Mouse (Mus musculus) liver, embryonic 14.5 days (tissue): Measurements from ENCODE around the gene Mex3d. TPM values are rescaled to one million over a fixed set of nuclear protein-coding genes. Genes with fewer than 3 reads are reported as not detected.

Experiments
- ATAC-seq: fragments of 200-750 bp; cut with Nextera tagmentation; 2 replicates; pipeline ENCODE4 v1.8.0; 2017; ENCODE audit warnings: moderate number of reproducible peaks, mild to moderate bottlenecking, moderate library complexity; ENCODE audit not compliant: insufficient read depth
- DNase-seq, 3 experiments: peaks; one replicate each; pipeline ENCODE4 v3.0.0-alpha.2; 2012 to 2013; ENCODE audit warnings: low read depth in 3 of 3, low spot score in 3 of 3
- H3K27ac ChIP-seq: fragments of 300-500 bp; sonication (generic); 2 replicates; pipeline ENCODE4 v1.5.1; 2014; ENCODE audit warnings: moderate library complexity, mild to moderate bottlenecking, control low read depth, inconsistent platforms
- H3K27me3 ChIP-seq: fragments of 300-500 bp; sonication (generic); 2 replicates; pipeline ENCODE4 v1.6.1; 2014; ENCODE audit warnings: mild to moderate bottlenecking, low read length, moderate library complexity; ENCODE audit not compliant: control insufficient read depth, insufficient read depth
- H3K36me3 ChIP-seq: fragments of 300-500 bp; sonication (generic); replicated peaks from 2 replicates; pipeline ENCODE4 v1.6.1; 2014; ENCODE audit warnings: low read depth; ENCODE audit not compliant: control insufficient read depth, insufficient read depth
- H3K4me1 ChIP-seq, 2 experiments: fragments of 200-500 bp in 1 of 2; fragments of 300-500 bp in 1 of 2; sonication (generic) in 1 of 2; replicated peaks; 2 replicates each; pipeline ENCODE4 v1.6.1; 2012 to 2014; ENCODE audit warnings: antibody characterized with exemption in 1 of 2, inconsistent platforms in 1 of 2, low read length in 1 of 2; ENCODE audit not compliant: control insufficient read depth in 2 of 2, insufficient read depth in 2 of 2
- H3K4me2 ChIP-seq: fragments of 300-500 bp; sonication (generic); 2 replicates; pipeline ENCODE4 v1.6.1; 2014; ENCODE audit warnings: low read depth, mild to moderate bottlenecking, control low read depth, moderate library complexity
- H3K4me3 ChIP-seq, 2 experiments: fragments of 200-500 bp in 1 of 2; fragments of 300-500 bp in 1 of 2; sonication (generic) in 1 of 2; 2 replicates each; pipeline ENCODE4 v1.5.1; 2012 to 2014; ENCODE audit warnings: low read depth in 2 of 2, low read length in 2 of 2, mild to moderate bottlenecking in 2 of 2, control low read depth in 1 of 2, inconsistent platforms in 1 of 2, moderate library complexity in 1 of 2; ENCODE audit not compliant: insufficient read depth in 1 of 2
- H3K9ac ChIP-seq: fragments of 300-500 bp; sonication (generic); replicated peaks from 2 replicates; pipeline ENCODE4 v1.6.1; 2014; ENCODE audit warnings: mild to moderate bottlenecking, control low read depth, moderate library complexity
- H3K9me3 ChIP-seq: fragments of 300-500 bp; sonication (generic); 2 replicates; pipeline ENCODE4 v1.6.1; 2016; ENCODE audit warnings: low read length, mixed read lengths; ENCODE audit not compliant: control insufficient read depth
- CTCF ChIP-seq: IDR thresholded peaks from 2 replicates; pipeline ENCODE4 v1.5.1; 2016; ENCODE audit warnings: antibody characterized with exemption, low read depth, control low read depth
- EP300 ChIP-seq: IDR thresholded peaks from 2 replicates; pipeline ENCODE4 v1.6.1; 2016; ENCODE audit warnings: antibody characterized with exemption, low read depth
- WGBS: fragments of 180-500 bp; shearing (Covaris S2); extraction: QIAGEN DNeasy Blood & Tissue Kit; methylation state at CpG from one replicate; pipeline ENCODE4 v1.1.7; 2014; ENCODE audit not compliant: insufficient replicate concordance; 5-methylcytosine and 5-hydroxymethylcytosine counted together
- polyA plus RNA-seq, 2 experiments: library from polyadenylated mRNA; depleted of rRNA in 1 of 2; stranded (reverse) in 1 of 2; unstranded in 1 of 2; fragments of >200 nt; fragmentation: Nextera tagmentation in 1 of 2; extraction: Ambion mirVana in 1 of 2; gene quantifications; 2 replicates each; pipeline versions ENCODE4 v1.2.1 to v1.2.3; 2012 to 2014

Gene Mex3d
- polyA plus RNA-seq, 2 experiments: 0.55 to 3.3 TPM

- H3K27ac ChIP-seq: no peak overlapping the region
- 12% methylated on average over 2 of the region's 2 CpGs for WGBS
- H3K9ac ChIP-seq: no peak overlapping the region
- no peak for TF ChIP-seq EP300
- ATAC-seq: no peak
- no peak overlapping the region for H3K4me3 ChIP-seq
- H3K9me3 ChIP-seq: no peaks in the 10 kb centered on the region
- peaks cover 34 to 35% of the 10 kb centered on the region in 2 experiments for H3K4me1 ChIP-seq
- H3K4me2 ChIP-seq: no peak overlapping the region
- peaks cover 19% of the 10 kb centered on the region for H3K36me3 ChIP-seq
- no peaks in the 10 kb centered on the region; the same call in 1 of the 2 replicates for H3K27me3 ChIP-seq
- no peak for DNase-seq
Observed at GRCm38 (mm10) chr10:80388731-80389130, 1.3 kb upstream of the Mex3d start.

GRCm38 (mm10) chr10:80386735-80387471 is 556 bp downstream of the Mex3d start:
- TF ChIP-seq EP300 (no peak), CTCF (no peak)
- Histone ChIP-seq H3K4me3 (peak overlapping the region; percentile 35 to 72), H3K27ac (no peak overlapping the region), H3K36me3 (peaks cover 7% of the 10 kb centered on the region), H3K9me3 (no peaks in the 10 kb centered on the region), H3K9ac (peak overlapping the region; percentile 76), H3K27me3 (no peaks in the 10 kb centered on the region; the same call in 1 of the 2 replicates), H3K4me2 (peak overlapping the region; percentile 98), H3K4me1 (peaks cover 34 to 35% of the 10 kb centered on the region in 2 experiments)
- DNase-seq (no peak), ATAC-seq (peak; percentile 6; the same call in 1 of the 2 replicates)
- under 1% methylated on average over 77 of the region's 94 CpGs for WGBS

- Histone ChIP-seq H3K9me3 (no peaks in the 10 kb centered on the region), H3K9ac (peak overlapping the region; percentile 76), H3K4me1 (peaks cover 34 to 35% of the 10 kb centered on the region in 2 experiments), H3K27me3 (no peaks in the 10 kb centered on the region; the same call in 1 of the 2 replicates), H3K4me2 (peak overlapping the region; percentile 98), H3K4me3 (peak overlapping the region; percentile 35 to 72), H3K36me3 (peaks cover 8% of the 10 kb centered on the region), H3K27ac (no peak overlapping the region)
- no peak for DNase-seq
- WGBS: 14% methylated on average over 34 of the region's 34 CpGs
- no peak for TF ChIP-seq CTCF
- no peak for TF ChIP-seq EP300
- ATAC-seq: no peak
Observed at GRCm38 (mm10) chr10:80385811-80386734, 1.4 kb downstream of the Mex3d start.

GRCm38 (mm10) chr10:80385310-80385709 is 2.1 kb downstream of the Mex3d start:
- Histone ChIP-seq H3K9ac (peak overlapping the region; percentile 27), H3K27ac (peak overlapping the region; percentile 5), H3K4me3 (peak overlapping the region; percentile 35 to 72), H3K36me3 (peaks cover 8% of the 10 kb centered on the region), H3K9me3 (no peaks in the 10 kb centered on the region), H3K4me1 (peaks cover 34 to 35% of the 10 kb centered on the region in 2 experiments), H3K4me2 (peak overlapping the region; percentile 98), H3K27me3 (no peaks in the 10 kb centered on the region; the same call in 1 of the 2 replicates)
- WGBS: 41% methylated on average over 7 of the region's 7 CpGs
- ATAC-seq (no peak), DNase-seq (no peak)
- TF ChIP-seq CTCF (no peak), EP300 (no peak)
